Mouse (Mus musculus) ES-E14 (cell line): ENCODE data around the gene Sc5d. TPM values are rescaled to one million over a fixed set of nuclear protein-coding genes. Genes with fewer than 3 reads are reported as not detected.

ENCODE experiments used
- DNase-seq: peaks from one replicate; pipeline ENCODE4 v3.0.0-alpha.2; 2013; ENCODE audit warnings: low read depth, low spot score
- H3K27ac ChIP-seq: 2 replicates; pipeline ENCODE4 v1.5.1; 2012; ENCODE audit warnings: low read depth, mild to moderate bottlenecking, low read length, moderate library complexity, mixed read lengths; ENCODE audit not compliant: poor library complexity, insufficient read depth, severe bottlenecking
- H3K36me3 ChIP-seq: 2 replicates; pipeline ENCODE4 v1.6.1; 2012; ENCODE audit warnings: mild to moderate bottlenecking, low read length, moderate library complexity, mixed read lengths; ENCODE audit not compliant: control insufficient read depth, poor library complexity, insufficient read depth, severe bottlenecking
- H3K4me1 ChIP-seq, 2 experiments: fragments of 150-350 bp in 1 of 2; sonication (generic) in 1 of 2; 2 replicates each; pipeline ENCODE4 v1.6.1; 2012; ENCODE audit warnings: low read length in 2 of 2, mild to moderate bottlenecking in 1 of 2, mixed read lengths in 1 of 2; ENCODE audit not compliant: control insufficient read depth in 2 of 2, insufficient read depth in 2 of 2, poor library complexity in 1 of 2
- H3K4me3 ChIP-seq, 2 experiments: fragments of 150-350 bp in 1 of 2; sonication (generic) in 1 of 2; 2 replicates each; pipeline ENCODE4 v1.5.1; 2012; ENCODE audit warnings: low read length in 2 of 2, low read depth in 1 of 2, mild to moderate bottlenecking in 1 of 2, mixed read lengths in 1 of 2; ENCODE audit not compliant: insufficient read depth in 1 of 2, poor library complexity in 1 of 2, severe bottlenecking in 1 of 2
- H3K9ac ChIP-seq: 2 replicates; pipeline ENCODE4 v1.6.1; 2012; ENCODE audit warnings: low read depth, mild to moderate bottlenecking, low read length, mixed read lengths; ENCODE audit not compliant: poor library complexity, insufficient read depth, severe bottlenecking
- H3K9me3 ChIP-seq: fragments of 150-350 bp; sonication (generic); 2 replicates; pipeline ENCODE4 v1.6.1; 2012; ENCODE audit warnings: low read depth, mild to moderate bottlenecking, low read length; ENCODE audit not compliant: control insufficient read depth, insufficient read depth
- CHD2 ChIP-seq: IDR thresholded peaks from 2 replicates; pipeline ENCODE4 v1.6.1; 2014; ENCODE audit warnings: mild to moderate bottlenecking, low read depth, low read length, inconsistent platforms
- HCFC1 ChIP-seq: IDR thresholded peaks from 2 replicates; pipeline ENCODE4 v1.6.1; 2012; ENCODE audit warnings: low read length, inconsistent platforms, borderline replicate concordance; ENCODE audit not compliant: insufficient read depth
- MAFK ChIP-seq: IDR thresholded peaks from 2 replicates; pipeline ENCODE4 v1.6.1; 2014; ENCODE audit warnings: mild to moderate bottlenecking, low read depth, low read length, inconsistent platforms; ENCODE audit not compliant: insufficient read depth
- ZC3H11A ChIP-seq: IDR thresholded peaks from 2 replicates; pipeline ENCODE4 v1.6.1; 2012; ENCODE audit warnings: low read depth, mild to moderate bottlenecking, inconsistent platforms, low read length, borderline replicate concordance
- ZNF384 ChIP-seq: IDR thresholded peaks from 2 replicates; pipeline ENCODE4 v1.6.1; 2012; ENCODE audit warnings: low read depth, low read length, inconsistent platforms
- in situ Hi-C, 2 experiments: fragments of 600-800 bp; cut with MboI; formaldehyde crosslinking; loops; one replicate each; pipeline ENCODE4 v1.15.1; 2025; ENCODE audit warnings: low sequenced_read_pairs in 2 of 2, inconsistent platforms in 1 of 2; ENCODE audit not compliant: unreplicated experiment in 2 of 2
- total RNA-seq: library from RNA; depleted of rRNA; stranded (reverse); fragments of 300-350 nt; gene quantifications from 2 replicates; pipeline ENCODE4 v1.2.3, GENCODE M21; 2012

The Sc5d gene
- total RNA-seq, 1 experiment, result 33.8 TPM

DNA sequence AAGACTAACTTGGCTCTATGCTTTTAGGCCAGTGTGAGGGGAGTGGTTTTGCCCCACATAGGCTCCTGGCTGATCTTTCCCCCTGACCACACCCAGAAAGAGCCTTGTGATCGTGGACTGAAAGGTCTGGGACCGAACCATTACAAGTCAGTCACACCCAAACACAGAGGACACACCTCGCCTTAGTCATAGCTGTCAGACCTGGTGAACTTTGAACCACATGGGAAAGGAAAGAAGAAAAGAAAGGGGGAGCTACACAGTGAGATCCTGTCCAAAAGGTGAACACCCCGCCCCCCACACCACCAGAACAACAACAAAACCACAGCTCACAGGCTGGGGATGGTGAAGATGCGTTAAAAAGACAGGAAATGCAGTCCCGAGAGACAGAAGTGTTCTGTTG, 14.9 kb downstream of the Sc5d start:
- H3K36me3 ChIP-seq, result no peaks in the 10 kb centered on the region
- H3K9me3 ChIP-seq, result no peaks in the 10 kb centered on the region
- DNase-seq, result peak; percentile 6
- in situ Hi-C loops, result loop anchor here (10.0 to 25.0 kb wide), 2 partner anchors 237 to 244 kb away; no protein-coding TSS in a partner anchor
- H3K9ac ChIP-seq, result no peak overlapping the region
- H3K27ac ChIP-seq, result no peak overlapping the region
- no peak overlapping the region for H3K4me3 ChIP-seq
- TF ChIP-seq HCFC1, result no peak
- TF ChIP-seq ZNF384, result no peak
- TF ChIP-seq MAFK, result no peak
- no peak for TF ChIP-seq ZC3H11A
- TF ChIP-seq CHD2, result no peak
- peaks cover 3% of the 10 kb centered on the region in 2 experiments; a peak in 2 of 4 replicates for H3K4me1 ChIP-seq

GRCm38 (mm10) chr9:42246688-42247087, 17.4 kb downstream of the Sc5d start:
- no peak overlapping the region for H3K4me3 ChIP-seq
- no peaks in the 10 kb centered on the region for H3K9me3 ChIP-seq
- peaks cover 3% of the 10 kb centered on the region in 2 experiments; a peak in 2 of 4 replicates for H3K4me1 ChIP-seq
- in situ Hi-C loops, result loop anchor here (10.0 to 25.0 kb wide), 2 partner anchors 234 to 242 kb away; no protein-coding TSS in a partner anchor
- no peak for TF ChIP-seq HCFC1
- H3K36me3 ChIP-seq, result no peaks in the 10 kb centered on the region
- no peak for DNase-seq
- no peak overlapping the region for H3K27ac ChIP-seq
- no peak overlapping the region for H3K9ac ChIP-seq

- H3K4me1 ChIP-seq, result peaks cover 1 to 2% of the 10 kb centered on the region in 2 experiments; a peak in 1 of 4 replicates
- no peak overlapping the region for H3K4me3 ChIP-seq
- no peak overlapping the region for H3K9ac ChIP-seq
- no peak for TF ChIP-seq CHD2
- TF ChIP-seq HCFC1, result no peak
- no peak for TF ChIP-seq MAFK
- no peak for TF ChIP-seq ZC3H11A
- DNase-seq, result no peak
- H3K27ac ChIP-seq, result no peak overlapping the region
- no peaks in the 10 kb centered on the region for H3K36me3 ChIP-seq
- in situ Hi-C loops, result loop anchor here (10.0 to 25.0 kb wide), 2 partner anchors 232 to 239 kb away; no protein-coding TSS in a partner anchor
- no peaks in the 10 kb centered on the region for H3K9me3 ChIP-seq
Observed at GRCm38 (mm10) chr9:42244173-42244572, 19.9 kb downstream of the Sc5d start.

- H3K9me3 ChIP-seq, result no peaks in the 10 kb centered on the region
- in situ Hi-C loops, result loop anchor here (10.0 to 25.0 kb wide), 2 partner anchors 229 to 236 kb away; no protein-coding TSS in a partner anchor
- H3K4me3 ChIP-seq, result no peak overlapping the region
- H3K27ac ChIP-seq, result no peak overlapping the region
- H3K4me1 ChIP-seq, result no peaks in the 10 kb centered on the region
- H3K9ac ChIP-seq, result no peak overlapping the region
- no peaks in the 10 kb centered on the region for H3K36me3 ChIP-seq
- no peak for TF ChIP-seq CHD2
- TF ChIP-seq ZC3H11A, result no peak
- no peak for TF ChIP-seq MAFK
- TF ChIP-seq ZNF384, result no peak
- no peak for TF ChIP-seq HCFC1
- no peak for DNase-seq
Observed at GRCm38 (mm10) chr9:42241021-42241420, 23.0 kb downstream of the Sc5d start.

DNA sequence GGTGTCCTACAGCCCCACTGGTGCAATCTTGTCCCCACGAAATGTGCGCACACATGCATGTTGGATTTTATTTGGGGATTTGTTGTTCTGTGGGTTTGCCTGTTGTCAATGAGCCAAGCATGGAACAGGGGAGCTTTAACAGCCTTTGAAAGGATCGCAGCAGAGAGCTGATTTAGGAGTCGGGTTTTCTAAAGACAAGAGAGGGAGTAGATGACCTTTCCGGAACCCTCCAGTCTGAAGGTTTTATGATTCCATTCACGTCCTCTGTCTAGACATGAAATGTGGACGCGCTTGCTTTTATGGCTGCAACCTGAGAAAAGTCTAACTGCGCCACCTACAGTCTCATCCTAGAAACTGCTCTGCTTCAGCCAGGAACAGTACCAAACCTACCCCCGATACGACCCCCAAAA, 23.5 kb downstream of the Sc5d start:
- TF ChIP-seq MAFK (no peak), ZC3H11A (peak; percentile 45; the same call in 1 of the 2 replicates), CHD2 (no peak), HCFC1 (no peak), ZNF384 (no peak)
- H3K9me3 ChIP-seq, result no peaks in the 10 kb centered on the region
- no peak overlapping the region for H3K9ac ChIP-seq
- DNase-seq, result peak; percentile 35
- H3K4me3 ChIP-seq, result no peak overlapping the region
- H3K4me1 ChIP-seq, result no peaks in the 10 kb centered on the region
- H3K36me3 ChIP-seq, result no peaks in the 10 kb centered on the region
- H3K27ac ChIP-seq, result no peak overlapping the region
- in situ Hi-C loops, result loop anchor here (10.0 to 25.0 kb wide), 2 partner anchors 228 to 236 kb away; no protein-coding TSS in a partner anchor
